Mouse (Mus musculus): ENCODE data around the gene Chd3. TPM values are rescaled to one million over a fixed set of nuclear protein-coding genes. Genes with fewer than 3 reads are reported as not detected.

The Chd3 gene
- total and polyA plus RNA-seq, 3 experiments, result 31.9 to 92.0 (median 66.4) TPM

- Histone ChIP-seq H3K9me3 (replicated peaks; ENCODE audit: low read length) (no peaks in the 10 kb centered on the region), H3K4me1 (ENCODE audit: control insufficient read depth in 1 of 2, insufficient read depth in 2 of 2) (peaks cover 6 to 14% of the 10 kb centered on the region in 2 experiments; a peak in 3 of 4 replicates), H3K79me2 (replicated peaks; ENCODE audit: control insufficient read depth, extremely low read depth, insufficient read depth, poor library complexity, severe bottlenecking) (no peaks in the 10 kb centered on the region), H3K4me2 (ENCODE audit: insufficient read depth, low read depth, poor library complexity, severe bottlenecking) (no peak overlapping the region), H3K36me3 (replicated peaks in 1 of 2; ENCODE audit: control insufficient read depth in 1 of 2, insufficient read depth in 1 of 2, low read length in 1 of 2) (peaks cover 7 to 48% of the 10 kb centered on the region in 2 experiments), H3K27ac (ENCODE audit: insufficient read depth, low read depth) (no peak overlapping the region), H3K9ac (ENCODE audit: insufficient read depth, low read depth) (no peak overlapping the region), H3K27me3 (replicated peaks) (no peaks in the 10 kb centered on the region), H3K4me3 (replicated peaks in 1 of 3; ENCODE audit: low read depth in 2 of 3, low read length in 2 of 3, poor library complexity in 1 of 3) (no peak overlapping the region)
- TF ChIP-seq HCFC1 (IDR thresholded peaks at IDR 0.05; ENCODE audit: low read depth, low read length) (no peak), ZC3H11A (IDR thresholded peaks at IDR 0.05; ENCODE audit: low read depth, low read length) (no peak)
- dilution Hi-C loops (cut with MboI; ENCODE audit: extremely low pct_ligation_motif_present, extremely low pct_unique_long_range_greater_than_20kb, low sequenced_read_pairs), result no loop called here
- in situ Hi-C loops (cut with MboI; ENCODE audit: low pct_ligation_motif_present, low pct_unique_long_range_greater_than_20kb, low sequenced_read_pairs), result no loop called here
- DNase-seq (ENCODE audit: extremely low read depth), result no peak
Observed at GRCm38 (mm10) chr11:69377766-69378165, 8.6 kb upstream of the Chd3 start.

DNA sequence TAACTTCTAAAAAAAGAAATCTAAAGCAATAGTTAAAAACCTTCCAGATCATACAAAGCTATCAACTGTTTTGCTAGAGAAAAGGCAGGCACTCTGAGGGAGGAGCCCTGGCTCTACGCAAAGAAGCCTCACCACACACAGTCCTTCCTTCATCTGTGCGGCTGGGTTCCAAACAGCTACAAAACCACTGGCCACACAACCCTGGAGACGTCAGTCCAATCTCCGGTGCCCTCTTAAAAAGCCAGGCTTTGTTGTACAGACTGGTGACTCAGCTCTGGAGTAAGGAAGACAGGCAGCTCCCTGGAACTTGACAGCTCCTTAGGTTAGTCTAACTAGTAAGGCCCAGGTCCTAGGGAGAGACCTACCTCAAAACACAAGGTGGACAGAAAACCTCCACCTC is 6.4 kb upstream of the Chd3 start:
- Histone ChIP-seq H3K79me2 (replicated peaks; ENCODE audit: control insufficient read depth, extremely low read depth, insufficient read depth, poor library complexity, severe bottlenecking) (no peaks in the 10 kb centered on the region), H3K4me3 (replicated peaks in 1 of 3; ENCODE audit: low read depth in 2 of 3, low read length in 2 of 3, poor library complexity in 1 of 3) (no peak overlapping the region), H3K27ac (ENCODE audit: insufficient read depth, low read depth) (no peak overlapping the region), H3K9me3 (replicated peaks; ENCODE audit: low read length) (no peaks in the 10 kb centered on the region), H3K27me3 (replicated peaks) (no peaks in the 10 kb centered on the region), H3K9ac (ENCODE audit: insufficient read depth, low read depth) (no peak overlapping the region), H3K4me2 (ENCODE audit: insufficient read depth, low read depth, poor library complexity, severe bottlenecking) (no peak overlapping the region), H3K36me3 (replicated peaks in 1 of 2; ENCODE audit: control insufficient read depth in 1 of 2, insufficient read depth in 1 of 2, low read length in 1 of 2) (peaks cover 7 to 53% of the 10 kb centered on the region in 2 experiments), H3K4me1 (ENCODE audit: control insufficient read depth in 1 of 2, insufficient read depth in 2 of 2) (peaks cover 8 to 25% of the 10 kb centered on the region in 2 experiments)
- DNase-seq (ENCODE audit: extremely low read depth), result no peak
- in situ Hi-C loops (cut with MboI; ENCODE audit: low pct_ligation_motif_present, low pct_unique_long_range_greater_than_20kb, low sequenced_read_pairs), result no loop called here
- dilution Hi-C loops (cut with MboI; ENCODE audit: extremely low pct_ligation_motif_present, extremely low pct_unique_long_range_greater_than_20kb, low sequenced_read_pairs), result no loop called here
- TF ChIP-seq ETS1 (conservative IDR thresholded peaks at IDR 0.05; ENCODE audit: low read depth, low read length), result no peak
- no peak for TF ChIP-seq TCF12 (IDR thresholded peaks at IDR 0.05; ENCODE audit: low read depth, low read length)
- no peak for TF ChIP-seq NRF1 (IDR thresholded peaks at IDR 0.05; ENCODE audit: low read depth, low read length)
- TF ChIP-seq JUN (IDR thresholded peaks at IDR 0.05; ENCODE audit: insufficient read depth, low read depth, low read length), result no peak
- no peak for TF ChIP-seq CHD1 (IDR thresholded peaks at IDR 0.05; ENCODE audit: low read depth, low read length)
- no peak for TF ChIP-seq MXI1 (IDR thresholded peaks at IDR 0.05; ENCODE audit: low read depth, low read length)
- TF ChIP-seq ZMIZ1 (IDR thresholded peaks at IDR 0.05; ENCODE audit: low read depth, low read length), result no peak
- no peak for TF ChIP-seq ZC3H11A (IDR thresholded peaks at IDR 0.05; ENCODE audit: low read depth, low read length)
- TF ChIP-seq USF1 (IDR thresholded peaks at IDR 0.05; ENCODE audit: low read depth, low read length), result no peak
- TF ChIP-seq MAX (IDR thresholded peaks at IDR 0.05; ENCODE audit: low read length), result no peak
- TF ChIP-seq POLR2AphosphoS2 (IDR thresholded peaks at IDR 0.05; ENCODE audit: low read depth, low read length), result no peak
- no peak for TF ChIP-seq KAT2A (IDR thresholded peaks at IDR 0.05; ENCODE audit: insufficient replicate concordance, low read length)
- TF ChIP-seq ELF1 (IDR thresholded peaks at IDR 0.05; ENCODE audit: low read depth, low read length), result no peak
- TF ChIP-seq MYC (IDR thresholded peaks at IDR 0.05; ENCODE audit: low read depth, low read length), result no peak
- TF ChIP-seq TBP (conservative IDR thresholded peaks at IDR 0.05; ENCODE audit: low read depth, low read length), result no peak

All from CH12.LX (cell line).